Mouse (Mus musculus): Measurements from ENCODE around the gene Gm44973. TPM values are rescaled to one million over a fixed set of nuclear protein-coding genes. Genes with fewer than 3 reads are reported as not detected.
"Not testable (repeated sequence)": the region's sequence is repeated elsewhere in the genome, so short reads cannot be mapped to it uniquely, and the experiment has no call there.

Gene Gm44973
- polyA plus RNA-seq, 1 experiment from 2014 or later: 1.5 TPM

- Histone ChIP-seq H3K9ac (ENCODE audit: low read depth, low read length) (no peak overlapping the region), H3K4me2 (ENCODE audit: low read depth, low read length) (no peak overlapping the region), H3K4me3 (ENCODE audit: low read depth, low read length) (no peak overlapping the region), H3K27me3 (replicated peaks; ENCODE audit: control insufficient read depth, insufficient read depth, low read length) (no peaks in the 10 kb centered on the region), H3K36me3 (ENCODE audit: control insufficient read depth, insufficient read depth, low read length) (peaks cover 73% of the 10 kb centered on the region), H3K4me1 (ENCODE audit: control insufficient read depth, insufficient read depth, low read length) (peaks cover 9% of the 10 kb centered on the region; the same call in 1 of the 2 replicates), H3K27ac (replicated peaks; ENCODE audit: low read depth, low read length) (no peak overlapping the region), H3K9me3 (ENCODE audit: control insufficient read depth, low read length) (no peaks in the 10 kb centered on the region)
- DNase-seq (ENCODE audit: low spot score) (no peak), ATAC-seq (ENCODE audit: low read depth) (no peak)
- WGBS: 85% methylated on average over 2 of the region's 2 CpGs
These were observed 61.6 kb downstream of the Gm44973 start for GRCm38 (mm10) chr7:5076931-5077330.

GRCm38 (mm10) chr7:5079365-5080009 is 64.2 kb downstream of the Gm44973 start:
- H3K9ac ChIP-seq (ENCODE audit: low read depth, low read length): peak overlapping the region; percentile 98
- WGBS: 36% methylated on average over 9 of the region's 13 CpGs
- not testable (repeated sequence) for H3K4me1 ChIP-seq (ENCODE audit: control insufficient read depth, insufficient read depth, low read length); ATAC-seq (ENCODE audit: low read depth); DNase-seq (ENCODE audit: low spot score); H3K9me3 ChIP-seq (ENCODE audit: control insufficient read depth, low read length); H3K27me3 ChIP-seq (replicated peaks; ENCODE audit: control insufficient read depth, insufficient read depth, low read length)
- H3K4me2 ChIP-seq (ENCODE audit: low read depth, low read length): peak overlapping the region; percentile 69
- H3K27ac ChIP-seq (replicated peaks; ENCODE audit: low read depth, low read length): peak overlapping the region; percentile 94
- peak overlapping the region; percentile 100 for H3K4me3 ChIP-seq (ENCODE audit: low read depth, low read length)
- H3K36me3 ChIP-seq (ENCODE audit: control insufficient read depth, insufficient read depth, low read length): peaks cover 64% of the 10 kb centered on the region

GRCm38 (mm10) chr7:5080010-5080751 is 64.9 kb downstream of the Gm44973 start, which contains the start of gene Epn1:
Epn1 (plus strand) TSS chr7:5080235.
- peak; percentile 98 for ATAC-seq (ENCODE audit: low read depth)
- no peaks in the 10 kb centered on the region for H3K9me3 ChIP-seq (ENCODE audit: control insufficient read depth, low read length)
- H3K9ac ChIP-seq (ENCODE audit: low read depth, low read length): peak within 1 kb of the TSS; percentile 98
- 2% methylated on average over 18 of the region's 81 CpGs for WGBS
- H3K4me2 ChIP-seq (ENCODE audit: low read depth, low read length): peak within 1 kb of the TSS; percentile 69
- H3K27me3 ChIP-seq (replicated peaks; ENCODE audit: control insufficient read depth, insufficient read depth, low read length): no peaks in the 10 kb centered on the region
- H3K27ac ChIP-seq (replicated peaks; ENCODE audit: low read depth, low read length): peak within 1 kb of the TSS; percentile 94
- peak; percentile 98 for DNase-seq (ENCODE audit: low spot score)
- peaks cover 10% of the 10 kb centered on the region; the same call in 1 of the 2 replicates for H3K4me1 ChIP-seq (ENCODE audit: control insufficient read depth, insufficient read depth, low read length)
- H3K4me3 ChIP-seq (ENCODE audit: low read depth, low read length): peak within 1 kb of the TSS; percentile 100
- H3K36me3 ChIP-seq (ENCODE audit: control insufficient read depth, insufficient read depth, low read length): peaks cover 64% of the 10 kb centered on the region

- 8% methylated on average over 6 of the region's 6 CpGs for WGBS
- Histone ChIP-seq H3K4me1 (ENCODE audit: control insufficient read depth, insufficient read depth, low read length) (peaks cover 10% of the 10 kb centered on the region; the same call in 1 of the 2 replicates), H3K9me3 (ENCODE audit: control insufficient read depth, low read length) (no peaks in the 10 kb centered on the region), H3K27me3 (replicated peaks; ENCODE audit: control insufficient read depth, insufficient read depth, low read length) (no peaks in the 10 kb centered on the region), H3K36me3 (ENCODE audit: control insufficient read depth, insufficient read depth, low read length) (peaks cover 65% of the 10 kb centered on the region), H3K4me3 (ENCODE audit: low read depth, low read length) (peak overlapping the region; percentile 100), H3K4me2 (ENCODE audit: low read depth, low read length) (peak overlapping the region; percentile 69), H3K27ac (replicated peaks; ENCODE audit: low read depth, low read length) (peak overlapping the region; percentile 94), H3K9ac (ENCODE audit: low read depth, low read length) (peak overlapping the region; percentile 98)
- no peak for ATAC-seq (ENCODE audit: low read depth)
- no peak for DNase-seq (ENCODE audit: low spot score)
These were observed 65.5 kb downstream of the Gm44973 start for GRCm38 (mm10) chr7:5080815-5081214.

- H3K36me3 ChIP-seq (ENCODE audit: control insufficient read depth, insufficient read depth, low read length): peaks cover 65% of the 10 kb centered on the region
- peak overlapping the region; percentile 69 for H3K4me2 ChIP-seq (ENCODE audit: low read depth, low read length)
- H3K4me1 ChIP-seq (ENCODE audit: control insufficient read depth, insufficient read depth, low read length): peaks cover 10% of the 10 kb centered on the region; the same call in 1 of the 2 replicates
- H3K27me3 ChIP-seq (replicated peaks; ENCODE audit: control insufficient read depth, insufficient read depth, low read length): no peaks in the 10 kb centered on the region
- H3K9me3 ChIP-seq (ENCODE audit: control insufficient read depth, low read length): no peaks in the 10 kb centered on the region
- WGBS: 72% methylated on average over 6 of the region's 6 CpGs
- H3K4me3 ChIP-seq (ENCODE audit: low read depth, low read length): peak overlapping the region; percentile 100
- peak overlapping the region; percentile 98 for H3K9ac ChIP-seq (ENCODE audit: low read depth, low read length)
- no peak for DNase-seq (ENCODE audit: low spot score)
- ATAC-seq (ENCODE audit: low read depth): no peak
- no peak overlapping the region for H3K27ac ChIP-seq (replicated peaks; ENCODE audit: low read depth, low read length)
These were observed 65.9 kb downstream of the Gm44973 start for GRCm38 (mm10) chr7:5081241-5081640.

- ATAC-seq (ENCODE audit: low read depth) (no peak), DNase-seq (ENCODE audit: low spot score) (no peak)
- Histone ChIP-seq H3K4me2 (ENCODE audit: low read depth, low read length) (0 out of 2 replicates have a peak overlapping the region, but pooled peaks have one; percentile 12), H3K4me3 (ENCODE audit: low read depth, low read length) (peak overlapping the region; percentile 0; the same call in 1 of the 2 replicates), H3K36me3 (ENCODE audit: control insufficient read depth, insufficient read depth, low read length) (peaks cover 64% of the 10 kb centered on the region), H3K9ac (ENCODE audit: low read depth, low read length) (no peak overlapping the region; the same call in 1 of the 2 replicates), H3K9me3 (ENCODE audit: control insufficient read depth, low read length) (no peaks in the 10 kb centered on the region), H3K27ac (replicated peaks; ENCODE audit: low read depth, low read length) (no peak overlapping the region), H3K27me3 (replicated peaks; ENCODE audit: control insufficient read depth, insufficient read depth, low read length) (no peaks in the 10 kb centered on the region), H3K4me1 (ENCODE audit: control insufficient read depth, insufficient read depth, low read length) (peaks cover 10% of the 10 kb centered on the region; the same call in 1 of the 2 replicates)
- 94% methylated on average over 2 of the region's 2 CpGs for WGBS
These were observed 66.6 kb downstream of the Gm44973 start for GRCm38 (mm10) chr7:5081939-5082338.

Other genes starting within 250 kb of the Gm44973 start
- gene Fam71e2, start 244.2 kb upstream of the Gm44973 start, polyA plus RNA-seq (2014; fragmentation: Nextera tagmentation; extraction: Ambion mirVana): not detected in 2 replicates
- 0.13 TPM in 1 of 2 replicates, not detected in the other for gene Il11, start 232.6 kb upstream of the Gm44973 start, polyA plus RNA-seq (2014; fragmentation: Nextera tagmentation; extraction: Ambion mirVana)
- not detected in 2 replicates for gene Tmem190, start 232.6 kb upstream of the Gm44973 start, polyA plus RNA-seq (2014; fragmentation: Nextera tagmentation; extraction: Ambion mirVana)
- 5.5 and 6.6 TPM in 2 replicates for gene Tmem238, start 225.8 kb upstream of the Gm44973 start, polyA plus RNA-seq (2014; fragmentation: Nextera tagmentation; extraction: Ambion mirVana)
- gene Rpl28, start 222.6 kb upstream of the Gm44973 start, polyA plus RNA-seq (2014; fragmentation: Nextera tagmentation; extraction: Ambion mirVana): 275 and 300 TPM in 2 replicates
- 347 and 359 TPM in 2 replicates for gene Ube2s, start 202.9 kb upstream of the Gm44973 start, polyA plus RNA-seq (2014; fragmentation: Nextera tagmentation; extraction: Ambion mirVana)
- gene Shisa7, start 170.8 kb upstream of the Gm44973 start, polyA plus RNA-seq (2014; fragmentation: Nextera tagmentation; extraction: Ambion mirVana): 0.68 and 0.76 TPM in 2 replicates
- 6.5 and 7.0 TPM in 2 replicates for gene Isoc2b, start 145.2 kb upstream of the Gm44973 start, polyA plus RNA-seq (2014; fragmentation: Nextera tagmentation; extraction: Ambion mirVana)
- 1.3 and 1.6 TPM in 2 replicates for gene Isoc2a, start 138.3 kb upstream of the Gm44973 start, polyA plus RNA-seq (2014; fragmentation: Nextera tagmentation; extraction: Ambion mirVana)
- gene Gm36210, start 109.0 kb upstream of the Gm44973 start, polyA plus RNA-seq (2014; fragmentation: Nextera tagmentation; extraction: Ambion mirVana): 0.35 TPM in 1 of 2 replicates, not detected in the other
- 3.7 and 4.0 TPM in 2 replicates for gene Zfp628, start 100.3 kb upstream of the Gm44973 start, polyA plus RNA-seq (2014; fragmentation: Nextera tagmentation; extraction: Ambion mirVana)
- gene Nat14, start 93.5 kb upstream of the Gm44973 start, polyA plus RNA-seq (2014; fragmentation: Nextera tagmentation; extraction: Ambion mirVana): 1.9 and 2.6 TPM in 2 replicates
- gene Ssc5d, start 89.7 kb upstream of the Gm44973 start, polyA plus RNA-seq (2014; fragmentation: Nextera tagmentation; extraction: Ambion mirVana): 8.1 and 8.7 TPM in 2 replicates
- gene Sbk2, start 51.1 kb upstream of the Gm44973 start, polyA plus RNA-seq (2014; fragmentation: Nextera tagmentation; extraction: Ambion mirVana): 0.64 and 0.92 TPM in 2 replicates
- gene Sbk3, start 44.3 kb upstream of the Gm44973 start, polyA plus RNA-seq (2014; fragmentation: Nextera tagmentation; extraction: Ambion mirVana): 0.06 and 0.08 TPM in 2 replicates
- gene Zfp579, start 19.3 kb upstream of the Gm44973 start, polyA plus RNA-seq (2014; fragmentation: Nextera tagmentation; extraction: Ambion mirVana): 23.0 and 30.4 TPM in 2 replicates
- gene Zfp524, start 1.1 kb upstream of the Gm44973 start, polyA plus RNA-seq (2014; fragmentation: Nextera tagmentation; extraction: Ambion mirVana): 14.5 and 16.5 TPM in 2 replicates
- 31.1 and 32.8 TPM in 2 replicates for gene Fiz1, start 799 bp upstream of the Gm44973 start, polyA plus RNA-seq (2014; fragmentation: Nextera tagmentation; extraction: Ambion mirVana)
- gene Zfp865, start 4.9 kb downstream of the Gm44973 start, polyA plus RNA-seq (2014; fragmentation: Nextera tagmentation; extraction: Ambion mirVana): 5.3 and 5.8 TPM in 2 replicates
- gene Ccdc106, start 5.1 kb downstream of the Gm44973 start, polyA plus RNA-seq (2014; fragmentation: Nextera tagmentation; extraction: Ambion mirVana): 21.6 and 30.7 TPM in 2 replicates
- not detected in 2 replicates for gene 4632433K11Rik, start 18.6 kb downstream of the Gm44973 start, polyA plus RNA-seq (2014; fragmentation: Nextera tagmentation; extraction: Ambion mirVana)
- gene Zfp784, start 22.9 kb downstream of the Gm44973 start, polyA plus RNA-seq (2014; fragmentation: Nextera tagmentation; extraction: Ambion mirVana): 4.4 and 6.0 TPM in 2 replicates
- gene Zfp580, start 36.0 kb downstream of the Gm44973 start, polyA plus RNA-seq (2014; fragmentation: Nextera tagmentation; extraction: Ambion mirVana): 34.9 and 44.1 TPM in 2 replicates
- 105 and 114 TPM in 2 replicates for gene U2af2, start 46.6 kb downstream of the Gm44973 start, polyA plus RNA-seq (2014; fragmentation: Nextera tagmentation; extraction: Ambion mirVana)
- 59.3 and 66.2 TPM in 2 replicates for gene Epn1, start 64.7 kb downstream of the Gm44973 start, polyA plus RNA-seq (2014; fragmentation: Nextera tagmentation; extraction: Ambion mirVana)
- gene Rfpl4, start 101.5 kb downstream of the Gm44973 start, polyA plus RNA-seq (2014; fragmentation: Nextera tagmentation; extraction: Ambion mirVana): not detected in 2 replicates
- 0.22 and 0.62 TPM in 2 replicates for gene Rasl2-9, start 110.5 kb downstream of the Gm44973 start, polyA plus RNA-seq (2014; fragmentation: Nextera tagmentation; extraction: Ambion mirVana)
- gene Vmn1r55, start 134.2 kb downstream of the Gm44973 start, polyA plus RNA-seq (2014; fragmentation: Nextera tagmentation; extraction: Ambion mirVana): not detected in 2 replicates
- gene Vmn1r56, start 181.3 kb downstream of the Gm44973 start, polyA plus RNA-seq (2014; fragmentation: Nextera tagmentation; extraction: Ambion mirVana): not detected in 2 replicates
- not detected in 2 replicates for gene Vmn1r57, start 203.0 kb downstream of the Gm44973 start, polyA plus RNA-seq (2014; fragmentation: Nextera tagmentation; extraction: Ambion mirVana)